Mouse (Mus musculus) thymus, adult 2 months (tissue): Measurements from ENCODE around the gene Izumo4.

Experiments used
- CTCF ChIP-seq: fragments of 200-500 bp; IDR thresholded peaks from 2 replicates; pipeline ENCODE4 v1.5.1; 2012; ENCODE audit warnings: mild to moderate bottlenecking, control low read depth, low read length, moderate library complexity, borderline replicate concordance; ENCODE audit not compliant: control insufficient read depth, poor library complexity, insufficient read depth; ENCODE audit errors: extremely low read depth
- POLR2A ChIP-seq: fragments of 200-500 bp; IDR thresholded peaks from 2 replicates; pipeline ENCODE4 v1.6.1; 2012; ENCODE audit warnings: mild to moderate bottlenecking, low read length, control low read depth, moderate library complexity; ENCODE audit not compliant: control insufficient read depth, poor library complexity, insufficient read depth; ENCODE audit errors: extremely low read depth

DNA sequence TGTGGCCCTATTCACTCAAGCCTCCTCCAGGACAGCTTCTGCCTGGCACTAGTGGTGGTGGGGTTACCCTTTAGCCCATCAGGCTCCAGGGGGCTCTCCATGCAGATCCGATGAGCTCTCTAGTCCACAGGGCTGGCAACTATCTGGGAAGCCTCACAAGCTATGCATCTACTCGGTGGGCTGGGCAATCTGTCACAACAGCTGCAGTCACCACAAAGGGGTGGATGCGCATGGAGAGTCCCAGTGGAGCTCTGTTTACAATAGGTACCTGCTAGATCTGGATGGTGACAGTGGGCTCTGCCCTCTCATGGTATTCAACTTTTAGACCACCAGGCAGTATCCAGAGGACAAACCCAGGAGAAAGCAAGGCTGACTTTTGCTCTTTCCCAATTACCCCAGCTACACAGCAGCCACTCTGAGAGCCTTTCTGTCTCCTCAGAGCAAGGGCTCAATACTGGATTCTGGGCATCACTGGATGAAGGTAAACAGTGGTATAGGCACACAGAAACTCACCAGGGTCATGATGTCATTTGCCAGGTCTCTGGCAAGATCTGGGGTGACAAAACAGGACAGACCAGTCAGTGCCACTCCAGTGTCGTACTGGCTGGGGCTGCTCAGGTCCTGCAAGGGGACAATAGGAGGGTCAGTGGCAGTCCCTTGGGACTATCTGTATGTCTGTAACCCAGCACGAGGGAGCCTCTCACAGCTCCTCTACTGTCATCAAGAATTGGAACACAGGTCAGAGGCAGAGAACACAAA lies 25.6 kb downstream of the Izumo4 start:
- TF ChIP-seq POLR2A: no peak
- TF ChIP-seq CTCF: no peak
